Mouse (Mus musculus): ENCODE results near the gene Lgals3bp. TPM values are rescaled to one million over a fixed set of nuclear protein-coding genes. Genes with fewer than 3 reads are reported as not detected.

The Lgals3bp gene
- polyA plus RNA-seq, 1 experiment = 311 TPM

DNA sequence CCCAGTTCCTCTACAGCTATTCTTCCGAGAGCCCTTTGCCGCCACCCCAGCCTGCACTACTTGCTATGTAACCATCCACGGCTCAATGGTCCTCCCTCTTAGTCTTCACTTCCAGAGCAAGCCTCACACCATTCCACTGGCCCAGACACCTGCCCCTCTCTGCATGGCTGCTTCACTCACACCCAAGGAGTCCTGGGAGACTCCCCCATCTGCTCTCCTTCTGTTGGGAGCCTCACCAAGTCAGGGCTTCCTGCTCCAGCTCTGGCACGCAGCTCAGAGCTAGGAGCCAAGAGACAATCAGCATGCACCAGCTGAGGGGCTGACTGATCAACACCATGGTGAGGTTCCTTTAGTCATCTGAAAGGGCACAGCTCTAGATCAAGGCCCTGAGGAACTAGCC lies 11.2 kb upstream of the Lgals3bp start:
- 51% methylated on average over 4 of the region's 4 CpGs for WGBS
- peaks cover 20% of the 10 kb centered on the region for H3K4me1 ChIP-seq (ENCODE audit: control insufficient read depth, insufficient read depth, low read length)
- no peak overlapping the region for H3K4me3 ChIP-seq (replicated peaks; ENCODE audit: extremely low read depth, low read depth, low read length)
- TF ChIP-seq POLR2A (IDR thresholded peaks at IDR 0.05; ENCODE audit: borderline replicate concordance, extremely low read depth, low read depth, low read length) = no peak
- no peak for TF ChIP-seq CTCF (IDR thresholded peaks at IDR 0.05; ENCODE audit: insufficient read depth, low read length)
- no peak for DNase-seq

DNA sequence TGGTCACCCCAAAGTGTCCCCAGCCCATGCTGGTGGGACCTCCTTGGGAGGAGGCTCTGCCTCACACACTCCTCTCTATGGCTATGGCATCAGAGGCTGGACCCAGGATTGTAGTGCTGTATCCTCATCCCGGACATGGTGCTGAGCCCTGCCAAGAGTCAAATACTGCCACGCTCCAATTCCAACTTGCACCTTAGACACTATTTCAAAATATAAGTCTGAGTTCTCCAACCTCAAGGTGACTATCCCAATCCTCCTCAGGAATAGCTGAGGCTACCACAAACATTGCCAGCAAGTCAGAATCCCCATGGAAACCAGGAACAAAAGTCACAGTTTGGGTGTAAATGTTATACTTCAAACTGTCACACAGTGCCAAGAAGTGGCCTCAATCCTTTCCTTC lies 10.7 kb upstream of the Lgals3bp start:
- DNase-seq = no peak
- Histone ChIP-seq H3K4me1 (ENCODE audit: control insufficient read depth, insufficient read depth, low read length) (peaks cover 15% of the 10 kb centered on the region), H3K4me3 (replicated peaks; ENCODE audit: extremely low read depth, low read depth, low read length) (no peak overlapping the region)
- 55% methylated on average over 2 of the region's 2 CpGs for WGBS
- TF ChIP-seq POLR2A (IDR thresholded peaks at IDR 0.05; ENCODE audit: borderline replicate concordance, extremely low read depth, low read depth, low read length) (no peak), CTCF (IDR thresholded peaks at IDR 0.05; ENCODE audit: insufficient read depth, low read length) (no peak)

GRCm38 (mm10) chr11:118411271-118411670 lies 9.4 kb upstream of the Lgals3bp start:
- 93% methylated on average over 8 of the region's 8 CpGs for WGBS
- Histone ChIP-seq H3K4me3 (replicated peaks; ENCODE audit: extremely low read depth, low read depth, low read length) (no peak overlapping the region), H3K4me1 (ENCODE audit: control insufficient read depth, insufficient read depth, low read length) (peaks cover 8% of the 10 kb centered on the region)
- DNase-seq = no peak
- TF ChIP-seq CTCF (IDR thresholded peaks at IDR 0.05; ENCODE audit: insufficient read depth, low read length) (no peak), POLR2A (IDR thresholded peaks at IDR 0.05; ENCODE audit: borderline replicate concordance, extremely low read depth, low read depth, low read length) (no peak)

DNA sequence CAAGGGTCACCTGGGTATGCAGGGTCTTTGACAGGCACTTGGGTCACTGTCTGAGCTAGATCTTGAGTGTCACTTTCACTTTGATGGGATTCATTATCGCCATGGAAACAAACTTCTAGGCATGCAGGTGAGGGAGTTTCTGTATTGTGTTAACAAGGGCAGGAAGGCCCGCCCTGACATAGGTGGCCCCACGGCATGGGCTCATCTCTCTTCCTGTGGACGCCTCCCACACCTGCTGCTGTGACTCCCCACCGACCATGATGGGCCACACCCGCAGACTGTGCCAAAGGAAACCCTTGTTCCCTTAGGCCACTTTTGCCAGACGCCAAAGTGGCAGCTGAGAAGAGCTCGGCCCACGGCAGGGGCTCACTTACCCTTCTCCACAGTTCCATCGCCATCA lies 8.6 kb upstream of the Lgals3bp start:
- no peak overlapping the region for H3K4me3 ChIP-seq (replicated peaks; ENCODE audit: extremely low read depth, low read depth, low read length)
- TF ChIP-seq POLR2A (IDR thresholded peaks at IDR 0.05; ENCODE audit: borderline replicate concordance, extremely low read depth, low read depth, low read length) = no peak
- TF ChIP-seq CTCF (IDR thresholded peaks at IDR 0.05; ENCODE audit: insufficient read depth, low read length) = no peak
- 83% methylated on average over 10 of the region's 10 CpGs for WGBS
- H3K4me1 ChIP-seq (ENCODE audit: control insufficient read depth, insufficient read depth, low read length) = no peaks in the 10 kb centered on the region
- DNase-seq = no peak

- no peak overlapping the region for H3K4me3 ChIP-seq (replicated peaks; ENCODE audit: extremely low read depth, low read depth, low read length)
- WGBS = 64% methylated on average over 1 of the region's 1 CpGs
- no peak for TF ChIP-seq CTCF (IDR thresholded peaks at IDR 0.05; ENCODE audit: insufficient read depth, low read length)
- TF ChIP-seq POLR2A (IDR thresholded peaks at IDR 0.05; ENCODE audit: borderline replicate concordance, extremely low read depth, low read depth, low read length) = no peak
Observed at GRCm38 (mm10) chr11:118410073-118410444, 8.2 kb upstream of the Lgals3bp start.

GRCm38 (mm10) chr11:118409106-118410072 lies 7.5 kb upstream of the Lgals3bp start:
- no peaks in the 10 kb centered on the region for H3K4me1 ChIP-seq (ENCODE audit: control insufficient read depth, insufficient read depth, low read length)
- TF ChIP-seq CTCF (IDR thresholded peaks at IDR 0.05; ENCODE audit: insufficient read depth, low read length) = no peak
- TF ChIP-seq POLR2A (IDR thresholded peaks at IDR 0.05; ENCODE audit: borderline replicate concordance, extremely low read depth, low read depth, low read length) = no peak
- 63% methylated on average over 12 of the region's 12 CpGs for WGBS
- H3K4me3 ChIP-seq (replicated peaks; ENCODE audit: extremely low read depth, low read depth, low read length) = no peak overlapping the region
- DNase-seq = no peak

More at GRCm38 (mm10) chr11:118410073-118410444, 8.2 kb upstream of the Lgals3bp start:
- DNase-seq = no peak
- H3K4me1 ChIP-seq (ENCODE audit: control insufficient read depth, insufficient read depth, low read length) = no peaks in the 10 kb centered on the region

DNA sequence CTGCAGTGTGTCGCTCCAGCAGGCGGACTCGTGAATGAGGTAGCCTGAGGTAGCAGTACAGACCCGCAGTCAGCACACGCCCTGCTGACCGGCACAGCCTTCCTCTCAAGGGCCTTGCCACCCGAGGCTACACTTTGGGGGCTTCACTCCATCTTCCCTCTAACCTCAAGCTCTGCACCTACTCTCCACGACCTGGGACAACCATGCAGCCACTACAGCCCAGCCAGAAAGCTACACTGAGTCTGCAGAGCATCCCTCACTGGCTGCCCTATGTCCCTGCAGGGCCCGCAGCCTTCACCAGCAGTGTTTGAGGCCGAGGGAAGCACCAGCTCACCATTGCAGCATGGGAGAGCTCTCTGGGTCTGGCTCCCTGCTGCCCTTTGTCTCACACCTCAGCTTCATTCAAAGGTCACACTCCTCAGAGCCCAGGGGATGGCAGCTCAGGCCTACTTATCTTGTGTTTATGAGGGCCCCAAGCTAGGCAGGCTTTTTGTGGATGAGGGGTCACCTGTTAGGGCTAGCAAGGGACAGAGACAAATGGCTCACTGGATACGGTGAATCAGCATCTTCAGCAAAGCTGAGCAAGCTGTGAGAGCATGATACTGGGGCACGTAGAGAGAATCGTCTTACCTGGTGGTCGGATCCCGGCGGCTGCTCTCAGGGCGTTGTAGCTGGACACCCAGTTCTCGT lies 6.3 kb upstream of the Lgals3bp start:
- 79% methylated on average over 18 of the region's 18 CpGs for WGBS
- DNase-seq = no peak
- no peak for TF ChIP-seq CTCF (IDR thresholded peaks at IDR 0.05; ENCODE audit: insufficient read depth, low read length)
- TF ChIP-seq POLR2A (IDR thresholded peaks at IDR 0.05; ENCODE audit: borderline replicate concordance, extremely low read depth, low read depth, low read length) = no peak
- H3K4me1 ChIP-seq (ENCODE audit: control insufficient read depth, insufficient read depth, low read length) = no peaks in the 10 kb centered on the region
- H3K4me3 ChIP-seq (replicated peaks; ENCODE audit: extremely low read depth, low read depth, low read length) = no peak overlapping the region

- no peaks in the 10 kb centered on the region; the same call in 1 of the 2 replicates for H3K4me1 ChIP-seq (ENCODE audit: control insufficient read depth, insufficient read depth, low read length)
- DNase-seq = peak; percentile 46
- WGBS = 85% methylated on average over 23 of the region's 23 CpGs
- TF ChIP-seq POLR2A (IDR thresholded peaks at IDR 0.05; ENCODE audit: borderline replicate concordance, extremely low read depth, low read depth, low read length) (no peak), CTCF (IDR thresholded peaks at IDR 0.05; ENCODE audit: insufficient read depth, low read length) (no peak)
- H3K4me3 ChIP-seq (replicated peaks; ENCODE audit: extremely low read depth, low read depth, low read length) = no peak overlapping the region
Observed at GRCm38 (mm10) chr11:118407318-118407910, 5.5 kb upstream of the Lgals3bp start.

DNA sequence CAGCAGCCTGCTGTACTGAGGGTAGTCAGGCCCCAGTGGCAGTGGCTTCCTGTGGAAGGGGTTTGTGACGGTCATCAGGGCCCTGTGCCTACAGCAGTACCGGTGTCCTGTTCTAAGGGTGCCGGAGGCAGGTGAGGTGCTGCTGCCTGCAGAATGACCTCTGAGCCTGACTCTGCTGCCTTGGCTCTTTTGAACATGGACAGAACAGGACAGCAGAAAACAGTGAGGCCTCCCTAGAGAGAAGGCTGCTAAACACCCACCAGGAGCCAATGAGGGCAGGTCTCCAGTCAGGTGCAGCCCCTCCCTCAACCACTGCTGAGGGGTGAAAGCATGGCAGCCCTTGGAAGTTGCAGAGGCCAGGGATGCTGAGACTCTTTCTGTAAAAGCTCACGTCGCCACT lies 4.6 kb upstream of the Lgals3bp start:
- DNase-seq = no peak
- TF ChIP-seq CTCF (IDR thresholded peaks at IDR 0.05; ENCODE audit: insufficient read depth, low read length) (no peak), POLR2A (IDR thresholded peaks at IDR 0.05; ENCODE audit: borderline replicate concordance, extremely low read depth, low read depth, low read length) (no peak)
- no peak overlapping the region for H3K4me3 ChIP-seq (replicated peaks; ENCODE audit: extremely low read depth, low read depth, low read length)
- H3K4me1 ChIP-seq (ENCODE audit: control insufficient read depth, insufficient read depth, low read length) = peaks cover 5% of the 10 kb centered on the region
- 83% methylated on average over 5 of the region's 5 CpGs for WGBS
